Mouse (Mus musculus): ENCODE results near the gene Zdhhc14.

GRCm38 (mm10) chr17:5574672-5575071 lies 82.3 kb downstream of the Zdhhc14 start:
- TF ChIP-seq POLR2A (IDR thresholded peaks at IDR 0.05; ENCODE audit: low read depth, low read length): no peak
- no peak for TF ChIP-seq CTCF (IDR thresholded peaks at IDR 0.05; ENCODE audit: extremely low read depth, insufficient read length, insufficient replicate concordance, low read depth, low read length)

All from small intestine, adult 2 months (tissue).